Mouse (Mus musculus): Measurements from ENCODE around the gene Rbks. TPM values are rescaled to one million over a fixed set of nuclear protein-coding genes. Genes with fewer than 3 reads are reported as not detected.

Gene Rbks
- total and polyA plus RNA-seq, 2 experiments from 2014 or later = 2.2 to 2.9 TPM

- Histone ChIP-seq H3K9ac (replicated peaks; ENCODE audit: low read length, poor library complexity, severe bottlenecking) (peak overlapping the region; percentile 77), H3K27me3 (ENCODE audit: insufficient read depth, low read length) (no peaks in the 10 kb centered on the region), H3K36me3 (ENCODE audit: insufficient read depth, low read length) (peaks cover 13% of the 10 kb centered on the region), H3K27ac (ENCODE audit: low read depth, low read length) (peak overlapping the region; percentile 73; the same call in 1 of the 2 replicates), H3K9me3 (ENCODE audit: low read length) (no peaks in the 10 kb centered on the region), H3K4me2 (ENCODE audit: low read depth, low read length, poor library complexity, severe bottlenecking) (peak overlapping the region; percentile 72), H3K4me1 (ENCODE audit: insufficient read depth, low read length) (no peaks in the 10 kb centered on the region), H3K4me3 (ENCODE audit: low read depth, low read length) (peak overlapping the region; percentile 80)
- DNase-seq (ENCODE audit: low spot score) (peak; percentile 92), ATAC-seq (ENCODE audit: low FRiP score) (peak; percentile 95)
- peak; percentile 48 for TF ChIP-seq CTCF (IDR thresholded peaks at IDR 0.05)
- 0% methylated on average over 37 of the region's 37 CpGs for WGBS
Measured at GRCm38 (mm10) chr5:31613852-31614286, 83.6 kb downstream of the Rbks start.

GRCm38 (mm10) chr5:31611186-31611585, 86.2 kb downstream of the Rbks start:
- no peaks in the 10 kb centered on the region for H3K27me3 ChIP-seq (ENCODE audit: insufficient read depth, low read length)
- H3K9me3 ChIP-seq (ENCODE audit: low read length) = no peaks in the 10 kb centered on the region
- H3K27ac ChIP-seq (ENCODE audit: low read depth, low read length) = no peak overlapping the region
- H3K9ac ChIP-seq (replicated peaks; ENCODE audit: low read length, poor library complexity, severe bottlenecking) = no peak overlapping the region
- DNase-seq (ENCODE audit: low spot score) = no peak
- no peaks in the 10 kb centered on the region for H3K4me1 ChIP-seq (ENCODE audit: insufficient read depth, low read length)
- ATAC-seq (ENCODE audit: low FRiP score) = no peak
- no peak overlapping the region for H3K4me2 ChIP-seq (ENCODE audit: low read depth, low read length, poor library complexity, severe bottlenecking)
- 88% methylated on average over 1 of the region's 1 CpGs for WGBS
- no peak for TF ChIP-seq CTCF (IDR thresholded peaks at IDR 0.05)
- H3K4me3 ChIP-seq (ENCODE audit: low read depth, low read length) = no peak overlapping the region
- H3K36me3 ChIP-seq (ENCODE audit: insufficient read depth, low read length) = no peaks in the 10 kb centered on the region

DNA sequence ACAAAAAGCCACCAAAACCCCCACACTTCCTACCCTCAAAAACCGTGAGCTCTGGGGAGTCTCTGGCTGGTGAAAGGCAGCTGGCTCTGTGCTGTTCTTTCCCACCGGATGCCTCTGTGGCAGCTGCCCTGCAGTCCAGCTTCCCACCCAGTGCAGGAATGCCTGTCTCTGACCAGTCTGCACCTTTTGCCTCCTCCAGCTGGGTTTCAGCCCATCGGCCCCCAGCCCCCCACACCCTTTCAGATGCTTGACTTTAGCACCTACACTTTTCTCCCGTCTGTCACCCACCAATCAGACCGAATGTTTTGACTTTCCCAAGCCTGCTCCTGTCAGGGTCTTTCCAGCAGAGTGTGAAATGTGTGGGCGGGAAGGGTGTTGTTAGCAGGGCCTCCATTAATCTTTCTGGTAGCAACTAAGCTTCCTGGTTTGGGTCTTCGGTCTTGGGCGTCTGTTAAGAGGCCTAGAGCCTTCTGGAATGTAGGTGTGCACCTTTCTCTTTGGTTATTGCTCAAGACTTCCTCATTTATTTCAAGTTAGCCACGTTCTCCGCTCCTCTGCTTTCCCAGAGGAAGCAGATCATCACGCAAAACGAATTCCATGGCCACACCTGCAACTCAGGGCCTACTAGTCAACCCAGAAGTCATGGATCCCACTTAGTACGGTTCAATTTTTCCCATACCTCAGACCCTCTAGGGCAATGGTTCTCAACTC, 86.9 kb downstream of the Rbks start:
- Histone ChIP-seq H3K36me3 (ENCODE audit: insufficient read depth, low read length) (no peaks in the 10 kb centered on the region), H3K4me3 (ENCODE audit: low read depth, low read length) (no peak overlapping the region), H3K27me3 (ENCODE audit: insufficient read depth, low read length) (no peaks in the 10 kb centered on the region), H3K4me2 (ENCODE audit: low read depth, low read length, poor library complexity, severe bottlenecking) (no peak overlapping the region), H3K9me3 (ENCODE audit: low read length) (no peaks in the 10 kb centered on the region), H3K4me1 (ENCODE audit: insufficient read depth, low read length) (no peaks in the 10 kb centered on the region), H3K27ac (ENCODE audit: low read depth, low read length) (no peak overlapping the region), H3K9ac (replicated peaks; ENCODE audit: low read length, poor library complexity, severe bottlenecking) (no peak overlapping the region)
- no peak for TF ChIP-seq CTCF (IDR thresholded peaks at IDR 0.05)
- DNase-seq (ENCODE audit: low spot score) = no peak
- no peak for ATAC-seq (ENCODE audit: low FRiP score)
- 83% methylated on average over 13 of the region's 13 CpGs for WGBS

DNA sequence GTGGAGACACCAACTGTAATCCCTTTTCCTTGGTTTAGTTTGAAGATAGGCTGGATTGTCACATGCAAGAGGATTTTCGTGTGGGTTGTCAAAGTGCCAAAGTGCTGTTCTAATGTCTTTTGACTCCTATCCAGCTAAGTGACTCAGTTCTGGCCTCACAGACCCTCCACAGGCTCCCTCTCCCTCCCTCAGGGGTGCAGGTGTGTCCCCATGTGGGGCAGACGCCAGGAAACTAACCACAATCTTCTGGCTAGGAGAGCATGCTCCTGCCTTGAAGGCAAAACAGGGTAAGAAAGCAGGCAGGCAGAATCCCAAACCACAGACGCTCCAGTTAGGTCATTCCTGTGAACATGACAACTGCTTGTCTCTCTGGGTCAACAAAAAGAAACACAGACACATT, 91.3 kb downstream of the Rbks start:
- DNase-seq (ENCODE audit: low spot score) = no peak
- Histone ChIP-seq H3K27ac (ENCODE audit: low read depth, low read length) (no peak overlapping the region), H3K4me2 (ENCODE audit: low read depth, low read length, poor library complexity, severe bottlenecking) (no peak overlapping the region), H3K9ac (replicated peaks; ENCODE audit: low read length, poor library complexity, severe bottlenecking) (no peak overlapping the region), H3K36me3 (ENCODE audit: insufficient read depth, low read length) (no peaks in the 10 kb centered on the region), H3K4me3 (ENCODE audit: low read depth, low read length) (no peak overlapping the region), H3K9me3 (ENCODE audit: low read length) (no peaks in the 10 kb centered on the region), H3K27me3 (ENCODE audit: insufficient read depth, low read length) (no peaks in the 10 kb centered on the region), H3K4me1 (ENCODE audit: insufficient read depth, low read length) (no peaks in the 10 kb centered on the region)
- TF ChIP-seq CTCF (IDR thresholded peaks at IDR 0.05) = no peak
- ATAC-seq (ENCODE audit: low FRiP score) = no peak
- 48% methylated on average over 3 of the region's 3 CpGs for WGBS

- no peak overlapping the region for H3K4me2 ChIP-seq (ENCODE audit: low read depth, low read length, poor library complexity, severe bottlenecking)
- DNase-seq (ENCODE audit: low spot score) = no peak
- 89% methylated on average over 6 of the region's 6 CpGs for WGBS
- no peaks in the 10 kb centered on the region for H3K36me3 ChIP-seq (ENCODE audit: insufficient read depth, low read length)
- no peak for ATAC-seq (ENCODE audit: low FRiP score)
- no peak overlapping the region for H3K4me3 ChIP-seq (ENCODE audit: low read depth, low read length)
- no peak overlapping the region for H3K9ac ChIP-seq (replicated peaks; ENCODE audit: low read length, poor library complexity, severe bottlenecking)
- TF ChIP-seq CTCF (IDR thresholded peaks at IDR 0.05) = no peak
- H3K4me1 ChIP-seq (ENCODE audit: insufficient read depth, low read length) = no peaks in the 10 kb centered on the region
- no peaks in the 10 kb centered on the region for H3K27me3 ChIP-seq (ENCODE audit: insufficient read depth, low read length)
- no peak overlapping the region for H3K27ac ChIP-seq (ENCODE audit: low read depth, low read length)
- H3K9me3 ChIP-seq (ENCODE audit: low read length) = no peaks in the 10 kb centered on the region
Measured at GRCm38 (mm10) chr5:31603766-31604165, 93.7 kb downstream of the Rbks start.

DNA sequence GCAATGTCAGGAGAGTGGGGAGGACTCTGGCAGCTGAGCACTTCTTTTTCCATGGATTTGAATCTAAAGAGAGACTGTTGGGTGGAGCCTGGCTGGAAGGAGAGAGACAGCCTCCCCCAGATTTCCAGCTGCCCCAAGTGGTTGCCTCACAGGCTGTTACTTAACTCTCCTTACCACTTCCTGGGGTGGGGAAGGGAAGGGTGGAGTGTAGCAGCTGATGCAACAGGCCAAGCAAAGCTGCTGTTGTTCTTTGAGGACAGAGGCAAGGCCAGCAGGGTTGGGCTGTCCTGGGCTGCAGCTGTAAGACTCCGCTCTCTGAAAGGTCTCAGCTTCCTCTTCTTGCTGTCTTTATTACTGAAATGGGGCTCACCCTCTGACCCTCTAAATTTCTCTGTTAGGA, 95.0 kb downstream of the Rbks start:
- no peak overlapping the region for H3K27ac ChIP-seq (ENCODE audit: low read depth, low read length)
- no peaks in the 10 kb centered on the region for H3K36me3 ChIP-seq (ENCODE audit: insufficient read depth, low read length)
- WGBS = 80% methylated on average over 1 of the region's 1 CpGs
- TF ChIP-seq CTCF (IDR thresholded peaks at IDR 0.05) = no peak
- no peak overlapping the region for H3K4me3 ChIP-seq (ENCODE audit: low read depth, low read length)
- H3K9me3 ChIP-seq (ENCODE audit: low read length) = no peaks in the 10 kb centered on the region
- H3K4me2 ChIP-seq (ENCODE audit: low read depth, low read length, poor library complexity, severe bottlenecking) = no peak overlapping the region
- no peaks in the 10 kb centered on the region for H3K27me3 ChIP-seq (ENCODE audit: insufficient read depth, low read length)
- DNase-seq (ENCODE audit: low spot score) (no peak), ATAC-seq (ENCODE audit: low FRiP score) (no peak)
- no peaks in the 10 kb centered on the region for H3K4me1 ChIP-seq (ENCODE audit: insufficient read depth, low read length)
- H3K9ac ChIP-seq (replicated peaks; ENCODE audit: low read length, poor library complexity, severe bottlenecking) = no peak overlapping the region
